8 mouse cellular contexts compared by ENCODE assay signal in genomic region chr5:150673880-150674621, GRCm38 (mm10). TPM values are rescaled to one million over a fixed set of nuclear protein-coding genes. Genes with fewer than 3 reads are reported as not detected.
DNase-seq lines count a peak whose midpoint lies in the region; ATAC-seq and TF ChIP-seq lines count a peak whose summit lies in the region.

No protein-coding gene starts in this region.

- TF ChIP-seq EP300 in liver, embryonic 14.5 days (IDR thresholded peaks at IDR 0.05; ENCODE audit: low read depth), result no peak

- TF ChIP-seq CTCF in liver, embryonic 14.5 days (IDR thresholded peaks at IDR 0.05; ENCODE audit: low read depth), result 0 out of 2 replicates have a peak, but pooled peaks have one; percentile 4

- H3K36me3 ChIP-seq in heart, embryonic 11.5 days (ENCODE audit: control insufficient read depth, insufficient read depth, low read length), result no peaks in the 10 kb centered on the region
- 0 out of 2 replicates have a peak, but pooled peaks cover 2% of the 10 kb centered on the region for H3K36me3 ChIP-seq in embryonic facial prominence, embryonic 13.5 days
- no peaks in the 10 kb centered on the region for H3K36me3 ChIP-seq in hindbrain, embryonic 13.5 days
- no peaks in the 10 kb centered on the region for H3K36me3 ChIP-seq in liver, embryonic 14.5 days (replicated peaks; ENCODE audit: control insufficient read depth, insufficient read depth, low read depth)
- H3K36me3 ChIP-seq in neural tube, embryonic 12.5 days, result no peaks in the 10 kb centered on the region

- H3K4me3 ChIP-seq in heart, embryonic 11.5 days (ENCODE audit: low read depth, low read length), result peak overlapping the region; percentile 90
- H3K4me3 ChIP-seq in embryonic facial prominence, embryonic 13.5 days, result peak overlapping the region; percentile 87
- peak overlapping the region; percentile 89 for H3K4me3 ChIP-seq in hindbrain, embryonic 13.5 days
- H3K4me3 ChIP-seq in liver, embryonic 14.5 days (ENCODE audit: insufficient read depth in 1 of 2, low read depth in 2 of 2, low read length in 2 of 2), result peak overlapping the region; percentile 85 to 97
- H3K4me3 ChIP-seq in neural tube, embryonic 12.5 days, result peak overlapping the region; percentile 89

- H3K27me3 ChIP-seq in heart, embryonic 11.5 days (ENCODE audit: control insufficient read depth, insufficient read depth, low read length), result no peaks in the 10 kb centered on the region
- H3K27me3 ChIP-seq in embryonic facial prominence, embryonic 13.5 days, result no peaks in the 10 kb centered on the region
- no peaks in the 10 kb centered on the region for H3K27me3 ChIP-seq in hindbrain, embryonic 13.5 days
- no peaks in the 10 kb centered on the region for H3K27me3 ChIP-seq in liver, embryonic 14.5 days (ENCODE audit: control insufficient read depth, insufficient read depth, low read length)
- no peaks in the 10 kb centered on the region for H3K27me3 ChIP-seq in neural tube, embryonic 12.5 days (replicated peaks)

- H3K9ac ChIP-seq in heart, embryonic 11.5 days (ENCODE audit: low read depth, low read length), result peak overlapping the region; percentile 96
- H3K9ac ChIP-seq in embryonic facial prominence, embryonic 13.5 days, result peak overlapping the region; percentile 94
- peak overlapping the region; percentile 95 for H3K9ac ChIP-seq in hindbrain, embryonic 13.5 days
- peak overlapping the region; percentile 97 for H3K9ac ChIP-seq in liver, embryonic 14.5 days (replicated peaks)
- H3K9ac ChIP-seq in neural tube, embryonic 12.5 days, result peak overlapping the region; percentile 98

- ATAC-seq in heart, embryonic 11.5 days (replicated peaks; ENCODE audit: insufficient number of reproducible peaks, low FRiP score, low TSS enrichment), result peak; percentile 53
- peak; percentile 43 for ATAC-seq in embryonic facial prominence, embryonic 13.5 days (ENCODE audit: insufficient number of reproducible peaks, insufficient read depth, low FRiP score, low TSS enrichment, low read depth)
- ATAC-seq in hindbrain, embryonic 13.5 days (ENCODE audit: low FRiP score), result peak; percentile 76
- peak; percentile 26 for ATAC-seq in liver, embryonic 14.5 days (ENCODE audit: insufficient read depth)
- ATAC-seq in neural tube, embryonic 12.5 days (ENCODE audit: low FRiP score, low read depth), result peak; percentile 74

- no peak for DNase-seq in heart, adult 8-10 months (ENCODE audit: low spot score)
- DNase-seq in MN1 (ENCODE audit: low spot score), result peak; percentile 58
- peak in 1 of 3 experiments; percentile 23 for DNase-seq in liver, embryonic 14.5 days (ENCODE audit: low read depth in 3 of 3, low spot score in 3 of 3)
- DNase-seq in thymus, postnatal 10 days (ENCODE audit: low spot score in 2 of 2), result peak; percentile 37 to 51

- H3K4me2 ChIP-seq in heart, embryonic 11.5 days, result peak overlapping the region; percentile 74
- H3K4me2 ChIP-seq in embryonic facial prominence, embryonic 13.5 days, result peak overlapping the region; percentile 65
- H3K4me2 ChIP-seq in hindbrain, embryonic 13.5 days, result peak overlapping the region; percentile 65
- peak overlapping the region; percentile 83 for H3K4me2 ChIP-seq in liver, embryonic 14.5 days (ENCODE audit: low read depth)
- peak overlapping the region; percentile 63 for H3K4me2 ChIP-seq in neural tube, embryonic 12.5 days (replicated peaks)

- H3K9me3 ChIP-seq in heart, embryonic 11.5 days (replicated peaks; ENCODE audit: control insufficient read depth, low read length), result no peaks in the 10 kb centered on the region
- H3K9me3 ChIP-seq in embryonic facial prominence, embryonic 13.5 days, result no peaks in the 10 kb centered on the region
- no peaks in the 10 kb centered on the region for H3K9me3 ChIP-seq in hindbrain, embryonic 13.5 days
- H3K9me3 ChIP-seq in liver, embryonic 14.5 days (ENCODE audit: control insufficient read depth, low read length), result no peaks in the 10 kb centered on the region
- no peaks in the 10 kb centered on the region for H3K9me3 ChIP-seq in neural tube, embryonic 12.5 days

- peak overlapping the region; percentile 96 for H3K27ac ChIP-seq in heart, embryonic 11.5 days (ENCODE audit: low read depth, low read length)
- H3K27ac ChIP-seq in embryonic facial prominence, embryonic 13.5 days, result peak overlapping the region; percentile 97
- H3K27ac ChIP-seq in hindbrain, embryonic 13.5 days, result peak overlapping the region; percentile 98
- peak overlapping the region; percentile 59 for H3K27ac ChIP-seq in liver, embryonic 14.5 days
- H3K27ac ChIP-seq in neural tube, embryonic 12.5 days, result peak overlapping the region; percentile 93

- H3K4me1 ChIP-seq in heart, embryonic 11.5 days (ENCODE audit: control insufficient read depth, insufficient read depth, low read length), result peaks cover 4% of the 10 kb centered on the region
- H3K4me1 ChIP-seq in embryonic facial prominence, embryonic 13.5 days, result peaks cover 6% of the 10 kb centered on the region
- peaks cover 22% of the 10 kb centered on the region for H3K4me1 ChIP-seq in hindbrain, embryonic 13.5 days (replicated peaks)
- peaks cover 7 to 8% of the 10 kb centered on the region in 2 experiments for H3K4me1 ChIP-seq in liver, embryonic 14.5 days (replicated peaks; ENCODE audit: control insufficient read depth in 2 of 2, insufficient read depth in 2 of 2, low read length in 1 of 2)
- H3K4me1 ChIP-seq in neural tube, embryonic 12.5 days, result peaks cover 12% of the 10 kb centered on the region

- WGBS in heart, embryonic 11.5 days (ENCODE audit: insufficient replicate concordance), result 1% methylated on average over 81 of the region's 91 CpGs
- 1% methylated on average over 41 of the region's 91 CpGs for WGBS in embryonic facial prominence, embryonic 13.5 days
- WGBS in hindbrain, embryonic 13.5 days, result under 1% methylated on average over 35 of the region's 91 CpGs
- WGBS in liver, embryonic 14.5 days (ENCODE audit: insufficient replicate concordance), result under 1% methylated on average over 67 of the region's 91 CpGs
- WGBS in neural tube, embryonic 12.5 days, result 1% methylated on average over 59 of the region's 91 CpGs

RNA-seq across cellular contexts. Expression of gene Pds5b, which starts 0.5 kb away (rescaled TPM):
- polyA plus RNA-seq in heart, embryonic 11.5 days (2014; fragmentation: Nextera tagmentation; extraction: Ambion mirVana), result 27.2 and 28.5 TPM in 2 replicates
- total RNA-seq in heart, adult 8-10 months (2022), result 10 to 100 TPM; 14.3 to 18.4 (median 15.0) TPM
- polyA plus RNA-seq in embryonic facial prominence, embryonic 13.5 days (2015; fragmentation: Nextera tagmentation; extraction: Ambion mirVana), result 39.6 and 42.7 TPM in 2 replicates
- polyA plus RNA-seq in hindbrain, embryonic 13.5 days (2015; fragmentation: Nextera tagmentation; extraction: Ambion mirVana), result 33.3 and 35.0 TPM in 2 replicates
- 5.2 and 7.0 TPM in 2 replicates for polyA plus RNA-seq in liver, embryonic 14.5 days (2012; rRNA removed)
- polyA plus RNA-seq in liver, embryonic 14.5 days (2014; fragmentation: Nextera tagmentation; extraction: Ambion mirVana), result 10.8 and 11.0 TPM in 2 replicates
- polyA plus RNA-seq in neural tube, embryonic 12.5 days (2016; fragmentation: Nextera tagmentation; extraction: Ambion mirVana), result 33.8 and 34.4 TPM in 2 replicates

RNA-seq across cellular contexts. Expression of gene N4bp2l2, which starts 8.1 kb away (rescaled TPM):
- 45.2 and 49.9 TPM in 2 replicates for polyA plus RNA-seq in heart, embryonic 11.5 days (2014; fragmentation: Nextera tagmentation; extraction: Ambion mirVana)
- total RNA-seq in heart, adult 8-10 months (2022), result 10 to 100 TPM; 35.4 to 48.9 (median 41.5) TPM
- polyA plus RNA-seq in embryonic facial prominence, embryonic 13.5 days (2015; fragmentation: Nextera tagmentation; extraction: Ambion mirVana), result 43.0 and 46.0 TPM in 2 replicates
- polyA plus RNA-seq in hindbrain, embryonic 13.5 days (2015; fragmentation: Nextera tagmentation; extraction: Ambion mirVana), result 35.2 and 36.7 TPM in 2 replicates
- polyA plus RNA-seq in liver, embryonic 14.5 days (2012; rRNA removed), result 6.3 and 12.3 TPM in 2 replicates
- 21.8 and 25.1 TPM in 2 replicates for polyA plus RNA-seq in liver, embryonic 14.5 days (2014; fragmentation: Nextera tagmentation; extraction: Ambion mirVana)
- 39.4 and 41.1 TPM in 2 replicates for polyA plus RNA-seq in neural tube, embryonic 12.5 days (2016; fragmentation: Nextera tagmentation; extraction: Ambion mirVana)

Comparison
In these comparisons a context has a peak if more than half of its experiments do, and no peak if none do; other contexts are left out.
1. ATAC-seq: peak in every context shown above with its lines; median percentile 76 in hindbrain, embryonic 13.5 days; 74 in neural tube, embryonic 12.5 days; 53 in heart, embryonic 11.5 days; 43 in embryonic facial prominence, embryonic 13.5 days; 26 in liver, embryonic 14.5 days.